Mouse (Mus musculus): ENCODE measurements around the gene Abca14.
"Not testable (repeated sequence)": the region's sequence is repeated elsewhere in the genome, so short reads cannot be mapped to it uniquely, and the experiment has no call there.

Abca14 gene

DNA sequence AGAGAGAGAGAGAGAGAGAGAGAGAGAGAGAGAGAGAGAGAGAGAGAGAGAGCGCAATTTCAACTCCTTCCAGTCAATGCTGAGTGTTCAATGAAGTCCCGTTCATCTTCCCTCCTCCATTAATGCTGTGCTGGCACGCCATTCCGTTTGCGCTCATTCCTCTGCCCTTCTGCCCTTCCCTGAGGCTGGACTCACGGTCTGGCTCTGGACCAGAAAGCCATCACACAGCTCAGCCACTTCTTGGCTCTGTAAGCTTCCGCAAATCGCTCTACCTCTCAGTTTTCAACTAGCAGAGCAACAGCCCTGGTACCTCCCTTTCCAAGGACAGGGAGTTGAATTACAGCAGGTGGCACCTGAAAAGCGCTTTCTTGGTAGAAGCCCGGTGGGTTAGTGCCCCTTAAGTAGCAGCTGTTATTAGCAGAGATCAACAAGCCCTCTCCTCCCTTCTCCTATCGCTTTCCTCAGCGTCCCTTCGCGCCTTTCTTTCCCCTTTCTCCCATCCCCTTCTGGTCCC, 2.5 kb upstream of the Abca14 start:
- in situ Hi-C loops (cut with MboI, MseI) = no loop called here

DNA sequence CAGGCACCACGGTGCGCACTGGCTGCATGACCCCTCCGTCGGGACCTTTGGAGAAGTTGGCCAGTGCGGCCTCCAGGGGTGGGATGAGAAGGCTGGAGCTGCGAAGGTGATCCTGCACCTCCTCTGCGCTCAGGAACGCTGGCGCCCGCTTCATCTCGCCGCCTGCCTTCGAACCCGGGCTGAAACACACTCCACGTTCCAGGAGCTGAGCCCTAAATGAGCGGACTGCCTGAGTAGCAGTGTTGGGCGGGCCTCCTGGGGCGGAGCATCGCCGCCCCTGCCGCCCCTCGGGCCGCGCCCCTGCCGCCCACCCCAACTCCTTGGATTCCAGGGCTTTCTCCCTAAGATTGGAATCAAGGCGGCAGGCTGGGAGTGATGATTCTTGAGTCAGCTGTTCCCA, 2.0 kb upstream of the Abca14 start, which contains the start of gene Crym:
Gene Crym, minus strand, starts transcription at position 341 of the 400 bp plus-strand sequence.
- in situ Hi-C loops (cut with MboI, MseI) = no loop called here

DNA sequence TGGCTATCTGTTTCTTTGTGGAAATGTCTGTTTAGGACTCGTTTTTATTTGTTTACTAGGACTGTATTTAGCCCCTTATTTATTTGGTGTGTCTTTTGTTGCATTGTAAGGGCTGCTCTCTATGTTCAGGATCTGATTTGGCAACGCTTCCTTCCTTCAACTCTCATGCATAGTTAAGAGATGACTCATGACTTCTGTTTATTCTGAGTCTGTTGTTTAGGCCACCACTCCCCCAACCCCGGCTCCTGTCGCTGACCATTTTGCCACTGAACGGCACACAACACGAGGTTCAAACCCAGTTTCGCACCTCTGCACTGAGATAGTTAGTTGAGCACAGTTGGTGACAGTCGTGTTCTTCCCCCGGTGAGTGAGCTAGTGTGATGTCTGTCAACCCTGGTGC, 2.2 kb downstream of the Abca14 start:
- in situ Hi-C loops (cut with MboI, MseI) = no loop called here

GRCm38 (mm10) chr7:120228541-120228940, 24.8 kb downstream of the Abca14 start:
- in situ Hi-C loops (cut with MboI, MseI) = no loop called here

DNA sequence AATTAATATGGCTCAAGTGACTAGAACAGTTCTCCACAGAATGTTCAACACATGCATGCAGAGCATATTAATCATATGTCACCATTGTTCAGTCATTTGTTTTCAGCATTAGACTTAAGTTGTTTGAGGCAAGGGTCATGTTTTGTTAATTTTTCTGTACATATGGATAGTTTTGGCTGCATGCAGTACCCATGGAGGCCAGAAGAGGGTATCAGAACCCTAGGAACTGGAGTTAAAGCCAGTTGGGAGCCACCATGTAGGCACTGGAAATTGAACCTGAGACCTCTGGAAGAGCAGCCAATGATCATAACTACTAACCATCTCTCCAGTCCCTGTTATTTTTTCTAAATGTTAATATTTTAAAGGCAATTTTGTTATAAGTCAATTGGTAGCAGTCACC, 37.3 kb downstream of the Abca14 start:
- in situ Hi-C loops (cut with MboI, MseI) = no loop called here

GRCm38 (mm10) chr7:120271135-120271991, 67.6 kb downstream of the Abca14 start:
- in situ Hi-C loops (cut with MboI, MseI) = no loop called here

- in situ Hi-C loops (cut with MboI, MseI) = no loop called here
Measured at GRCm38 (mm10) chr7:120272110-120272509, 68.3 kb downstream of the Abca14 start.

DNA sequence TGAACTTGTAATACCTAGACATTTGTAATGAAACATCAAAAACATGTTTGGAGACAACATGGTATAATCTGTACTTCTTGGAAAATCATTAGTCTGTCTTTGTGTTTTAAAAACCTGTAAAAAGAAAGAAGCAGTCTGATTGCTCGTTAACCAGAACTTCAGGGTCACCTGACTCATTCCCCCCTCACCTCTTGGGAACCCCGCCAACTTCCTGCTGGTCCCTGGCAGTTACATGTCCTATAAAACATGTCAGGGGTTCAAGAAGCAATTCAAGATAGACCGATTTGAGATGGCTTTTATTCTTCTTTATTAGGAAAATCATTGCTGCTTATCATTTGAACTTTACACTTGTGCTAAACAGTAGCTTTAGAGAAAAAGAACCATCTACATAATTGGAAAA, 81.5 kb downstream of the Abca14 start:
- in situ Hi-C loops (cut with MboI, MseI) = no loop called here

DNA sequence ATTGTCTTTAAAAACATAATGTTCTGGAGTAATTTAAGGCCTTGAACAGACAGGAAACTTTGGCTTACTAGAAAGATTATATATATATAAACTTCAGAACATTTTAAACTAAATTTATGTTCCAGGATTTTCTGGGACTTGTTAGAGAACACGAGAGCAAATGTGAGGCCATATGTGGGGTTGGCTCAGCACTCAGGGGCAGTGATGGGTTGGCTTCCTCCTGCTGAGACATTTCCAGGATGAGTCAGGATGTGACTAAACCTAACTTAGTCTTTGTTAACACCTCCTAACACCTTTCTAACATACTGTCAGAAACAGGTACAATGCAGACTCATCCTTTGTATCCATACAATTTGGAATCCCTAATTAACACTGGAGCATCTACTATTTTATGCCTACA, 112.3 kb downstream of the Abca14 start:
- in situ Hi-C loops (cut with MboI, MseI) = no loop called here

- in situ Hi-C loops (cut with MboI, MseI) = no loop called here
Measured at GRCm38 (mm10) chr7:120322963-120323362, 119.2 kb downstream of the Abca14 start.

GRCm38 (mm10) chr7:120325911-120326310, 122.2 kb downstream of the Abca14 start:
- in situ Hi-C loops (cut with MboI, MseI) = not testable (repeated sequence)

- in situ Hi-C loops (cut with MboI, MseI) = no loop called here
Measured at GRCm38 (mm10) chr7:120327220-120328073, 123.7 kb downstream of the Abca14 start.

DNA sequence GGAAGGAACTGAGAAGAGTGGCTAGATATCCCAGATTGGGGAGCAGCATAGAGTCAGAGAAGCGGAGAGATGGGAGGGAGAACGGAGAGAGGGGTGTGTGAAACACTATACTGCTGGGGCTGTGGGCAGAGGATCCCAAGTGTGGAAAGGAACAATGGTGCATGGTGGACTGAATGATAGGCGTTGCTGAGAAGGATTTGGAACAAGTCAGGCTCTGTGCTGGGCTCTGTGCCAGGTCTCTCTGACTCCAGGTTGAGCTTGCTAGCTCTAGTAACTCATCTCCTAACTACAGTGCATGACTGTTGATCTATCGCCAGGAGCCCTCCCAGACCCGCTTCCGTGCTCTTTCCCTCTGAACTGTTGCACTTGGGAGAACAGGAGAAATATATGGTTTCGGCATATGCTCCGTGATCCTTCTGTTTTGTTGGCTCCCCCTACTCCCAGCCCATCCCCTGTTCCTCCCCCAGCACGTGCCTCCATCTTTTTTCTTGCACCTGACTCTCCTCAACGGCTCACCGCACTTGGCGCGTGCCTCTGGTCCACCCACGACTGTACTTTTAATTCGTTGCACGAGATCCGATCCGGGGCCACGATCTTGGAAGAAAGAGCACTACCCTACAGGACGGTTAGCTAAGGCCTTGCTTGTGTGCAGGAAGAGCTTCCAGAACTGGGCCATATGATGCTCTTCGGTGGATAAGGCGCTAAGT, 124.5 kb downstream of the Abca14 start, which contains the start of gene Abca15:
Gene Abca15, plus strand, starts transcription at position 584 of the 707 bp plus-strand sequence.
- in situ Hi-C loops (cut with MboI, MseI) = no loop called here

- in situ Hi-C loops (cut with MboI, MseI) = no loop called here
Measured at GRCm38 (mm10) chr7:120361159-120361558, 157.4 kb downstream of the Abca14 start.

All from T-helper 1 cell (primary cell).